Mouse (Mus musculus): ENCODE results near the gene 1500011B03Rik. TPM values are rescaled to one million over a fixed set of nuclear protein-coding genes. Genes with fewer than 3 reads are reported as not detected.

1500011B03Rik gene
- polyA plus RNA-seq, 1 experiment = 36.3 TPM

DNA sequence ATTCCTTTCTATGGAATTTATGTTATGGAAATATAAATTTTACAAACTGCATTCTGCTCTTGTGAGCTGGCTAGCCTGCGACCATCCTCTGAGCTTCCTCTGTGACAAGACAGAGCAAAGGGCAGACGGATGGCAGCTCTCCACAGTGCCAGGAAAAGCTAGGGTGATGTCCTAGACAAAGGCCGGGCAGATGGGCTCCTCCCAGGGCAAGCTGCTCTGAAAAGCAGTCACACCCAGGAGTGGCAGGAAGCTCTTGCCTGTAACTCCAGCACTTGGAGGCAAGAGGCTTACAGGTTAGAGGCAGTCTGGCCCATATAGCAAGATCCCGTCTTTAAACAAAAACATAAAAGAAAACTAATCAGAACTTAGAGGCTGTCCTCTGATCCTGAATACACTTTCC is 28.7 kb downstream of the 1500011B03Rik start:
- Histone ChIP-seq H3K9me3 (replicated peaks; ENCODE audit: control insufficient read depth, insufficient read depth, low read length, poor library complexity, severe bottlenecking) (no peaks in the 10 kb centered on the region), H3K27ac (ENCODE audit: insufficient read depth, low read length) (peak overlapping the region; percentile 64), H3K27me3 (ENCODE audit: control insufficient read depth, insufficient read depth, low read length, poor library complexity, severe bottlenecking) (no peaks in the 10 kb centered on the region), H3K9ac (ENCODE audit: low read depth, poor library complexity, severe bottlenecking) (no peak overlapping the region), H3K36me3 (ENCODE audit: control insufficient read depth, insufficient read depth, low read length, poor library complexity, severe bottlenecking) (peaks cover 3% of the 10 kb centered on the region), H3K4me3 (ENCODE audit: low read depth, low read length) (no peak overlapping the region), H3K4me1 (ENCODE audit: control insufficient read depth, insufficient read depth, low read length) (peaks cover 9% of the 10 kb centered on the region)
- no peak for TF ChIP-seq POLR2A (IDR thresholded peaks at IDR 0.05; ENCODE audit: insufficient read depth, low read length)
- peak; percentile 56; the same call in 1 of the 2 replicates for TF ChIP-seq EP300 (IDR thresholded peaks at IDR 0.05; ENCODE audit: insufficient read depth, low read depth, low read length)

DNA sequence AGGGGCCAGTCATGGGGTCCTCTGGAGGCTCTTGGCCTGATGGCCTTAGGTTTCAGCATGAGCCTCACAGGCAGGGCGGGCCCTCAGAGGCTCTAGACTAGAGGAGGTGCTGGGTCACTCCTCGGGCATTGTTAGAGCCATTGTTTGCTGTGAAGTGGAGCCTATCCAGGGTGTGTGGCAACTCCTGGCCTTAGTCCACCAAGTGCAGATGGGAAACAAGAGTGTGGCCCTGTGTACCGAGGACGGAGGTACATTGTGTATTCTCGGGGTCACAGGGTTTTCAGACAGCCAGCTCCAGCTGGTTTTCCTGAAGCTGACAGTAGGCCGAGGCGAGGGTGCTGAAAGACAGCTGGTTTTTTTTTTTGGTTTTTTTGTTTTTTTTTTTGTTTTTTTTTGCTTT is 30.0 kb downstream of the 1500011B03Rik start:
- peaks cover 9% of the 10 kb centered on the region for H3K4me1 ChIP-seq (ENCODE audit: control insufficient read depth, insufficient read depth, low read length)
- H3K9me3 ChIP-seq (replicated peaks; ENCODE audit: control insufficient read depth, insufficient read depth, low read length, poor library complexity, severe bottlenecking) = no peaks in the 10 kb centered on the region
- H3K36me3 ChIP-seq (ENCODE audit: control insufficient read depth, insufficient read depth, low read length, poor library complexity, severe bottlenecking) = peaks cover 3% of the 10 kb centered on the region
- H3K9ac ChIP-seq (ENCODE audit: low read depth, poor library complexity, severe bottlenecking) = no peak overlapping the region
- TF ChIP-seq POLR2A (IDR thresholded peaks at IDR 0.05; ENCODE audit: insufficient read depth, low read length) (no peak), EP300 (IDR thresholded peaks at IDR 0.05; ENCODE audit: insufficient read depth, low read depth, low read length) (peak; percentile 56; the same call in 1 of the 2 replicates)
- H3K4me3 ChIP-seq (ENCODE audit: low read depth, low read length) = no peak overlapping the region
- no peaks in the 10 kb centered on the region for H3K27me3 ChIP-seq (ENCODE audit: control insufficient read depth, insufficient read depth, low read length, poor library complexity, severe bottlenecking)
- H3K27ac ChIP-seq (ENCODE audit: insufficient read depth, low read length) = no peak overlapping the region

DNA sequence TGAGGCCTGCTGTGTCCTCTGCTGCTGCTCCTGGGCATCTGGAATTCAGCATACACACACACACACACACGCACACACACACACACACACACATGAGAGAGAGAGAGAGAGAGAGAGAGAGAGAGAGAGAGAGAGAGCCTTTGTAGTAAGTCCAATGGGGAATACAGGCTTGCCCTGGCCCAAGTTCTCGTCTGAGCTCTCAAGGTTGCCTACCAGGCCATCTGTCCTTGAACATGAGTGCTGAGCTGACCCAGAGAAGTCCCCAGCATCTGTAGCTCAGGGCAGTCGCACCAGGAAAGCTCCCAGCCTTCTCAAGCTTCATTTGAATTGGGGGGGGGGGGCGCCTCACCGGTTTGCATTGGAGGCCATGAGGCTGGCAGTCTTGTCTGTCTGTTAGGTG is 38.1 kb downstream of the 1500011B03Rik start:
- H3K27ac ChIP-seq (ENCODE audit: insufficient read depth, low read length) = no peak overlapping the region
- no peaks in the 10 kb centered on the region for H3K27me3 ChIP-seq (ENCODE audit: control insufficient read depth, insufficient read depth, low read length, poor library complexity, severe bottlenecking)
- TF ChIP-seq CTCF (IDR thresholded peaks at IDR 0.05; ENCODE audit: low read depth, low read length) (no peak), POLR2A (IDR thresholded peaks at IDR 0.05; ENCODE audit: insufficient read depth, low read length) (no peak), EP300 (IDR thresholded peaks at IDR 0.05; ENCODE audit: insufficient read depth, low read depth, low read length) (no peak)
- peaks cover 5% of the 10 kb centered on the region for H3K4me1 ChIP-seq (ENCODE audit: control insufficient read depth, insufficient read depth, low read length)
- H3K9ac ChIP-seq (ENCODE audit: low read depth, poor library complexity, severe bottlenecking) = no peak overlapping the region
- H3K9me3 ChIP-seq (replicated peaks; ENCODE audit: control insufficient read depth, insufficient read depth, low read length, poor library complexity, severe bottlenecking) = no peaks in the 10 kb centered on the region
- no peaks in the 10 kb centered on the region for H3K36me3 ChIP-seq (ENCODE audit: control insufficient read depth, insufficient read depth, low read length, poor library complexity, severe bottlenecking)
- H3K4me3 ChIP-seq (ENCODE audit: low read depth, low read length) = no peak overlapping the region

DNA sequence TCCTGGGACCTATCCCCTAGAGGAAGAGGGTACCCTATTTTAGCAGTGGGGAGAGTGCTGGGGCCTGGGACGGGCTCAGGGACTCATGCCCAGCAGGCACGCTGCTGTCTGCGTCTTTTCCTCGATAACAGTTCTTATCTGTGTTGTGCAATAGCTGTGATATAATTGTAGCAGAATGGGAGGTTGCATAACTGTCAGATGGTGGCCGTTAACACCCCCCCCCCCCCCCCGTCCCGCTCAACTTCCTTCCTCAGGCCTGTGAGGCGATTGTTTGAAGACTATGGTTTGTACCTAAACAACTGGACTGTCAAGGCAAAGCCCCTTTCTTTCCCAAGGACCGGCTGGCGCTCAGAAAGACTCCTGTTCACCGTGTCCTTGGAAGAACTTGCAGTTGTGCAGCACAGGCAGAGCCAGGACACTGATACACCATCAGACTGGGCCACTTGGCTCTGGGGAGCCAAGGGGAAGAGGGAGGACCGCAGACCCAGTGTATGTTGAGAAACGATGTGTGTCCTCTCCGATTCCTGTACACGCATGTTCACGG is 38.6 kb downstream of the 1500011B03Rik start:
- Histone ChIP-seq H3K27ac (ENCODE audit: insufficient read depth, low read length) (no peak overlapping the region), H3K27me3 (ENCODE audit: control insufficient read depth, insufficient read depth, low read length, poor library complexity, severe bottlenecking) (no peaks in the 10 kb centered on the region), H3K4me1 (ENCODE audit: control insufficient read depth, insufficient read depth, low read length) (peaks cover 5% of the 10 kb centered on the region), H3K9ac (ENCODE audit: low read depth, poor library complexity, severe bottlenecking) (no peak overlapping the region), H3K36me3 (ENCODE audit: control insufficient read depth, insufficient read depth, low read length, poor library complexity, severe bottlenecking) (no peaks in the 10 kb centered on the region), H3K9me3 (replicated peaks; ENCODE audit: control insufficient read depth, insufficient read depth, low read length, poor library complexity, severe bottlenecking) (no peaks in the 10 kb centered on the region), H3K4me3 (ENCODE audit: low read depth, low read length) (no peak overlapping the region)
- TF ChIP-seq POLR2A (IDR thresholded peaks at IDR 0.05; ENCODE audit: insufficient read depth, low read length) = no peak
- TF ChIP-seq CTCF (IDR thresholded peaks at IDR 0.05; ENCODE audit: low read depth, low read length) = no peak
- TF ChIP-seq EP300 (IDR thresholded peaks at IDR 0.05; ENCODE audit: insufficient read depth, low read depth, low read length) = no peak

DNA sequence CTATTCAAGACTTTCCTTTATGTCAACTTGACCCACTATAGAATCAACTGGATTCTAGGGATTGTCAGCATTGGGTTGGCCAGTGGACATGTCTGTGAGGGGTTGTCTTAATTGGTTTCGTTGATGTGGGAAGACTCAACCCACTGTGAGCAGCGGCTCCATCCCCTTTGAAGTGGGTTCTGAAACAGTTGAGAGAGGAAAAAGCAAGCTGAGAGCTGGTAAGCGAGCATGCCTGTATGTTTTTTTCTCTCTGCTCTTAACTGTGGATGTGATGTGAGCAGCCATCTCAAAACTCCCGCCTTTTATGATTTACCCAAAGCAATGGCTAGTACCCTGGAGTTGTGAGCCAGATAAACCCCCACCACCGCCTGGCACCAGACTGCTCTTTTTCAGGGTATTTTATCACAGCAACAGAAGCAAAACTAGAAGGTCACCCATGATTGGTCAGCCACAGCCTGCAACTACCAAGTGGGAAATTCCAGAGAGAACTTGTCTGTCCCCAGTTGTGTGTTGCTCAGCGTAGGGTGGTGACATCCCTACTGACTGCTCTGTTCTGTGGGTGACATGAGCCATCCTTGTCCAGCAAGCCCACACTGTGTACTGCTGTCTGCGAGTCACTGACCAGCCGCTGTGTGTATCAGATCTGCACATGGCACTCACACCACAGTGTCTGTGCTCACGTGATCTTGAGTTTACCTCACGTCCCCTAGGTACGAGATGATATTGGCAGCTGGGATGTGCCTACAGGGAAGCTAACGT is 39.7 kb downstream of the 1500011B03Rik start:
- TF ChIP-seq POLR2A (IDR thresholded peaks at IDR 0.05; ENCODE audit: insufficient read depth, low read length) (no peak), EP300 (IDR thresholded peaks at IDR 0.05; ENCODE audit: insufficient read depth, low read depth, low read length) (no peak), CTCF (IDR thresholded peaks at IDR 0.05; ENCODE audit: low read depth, low read length) (no peak)

DNA sequence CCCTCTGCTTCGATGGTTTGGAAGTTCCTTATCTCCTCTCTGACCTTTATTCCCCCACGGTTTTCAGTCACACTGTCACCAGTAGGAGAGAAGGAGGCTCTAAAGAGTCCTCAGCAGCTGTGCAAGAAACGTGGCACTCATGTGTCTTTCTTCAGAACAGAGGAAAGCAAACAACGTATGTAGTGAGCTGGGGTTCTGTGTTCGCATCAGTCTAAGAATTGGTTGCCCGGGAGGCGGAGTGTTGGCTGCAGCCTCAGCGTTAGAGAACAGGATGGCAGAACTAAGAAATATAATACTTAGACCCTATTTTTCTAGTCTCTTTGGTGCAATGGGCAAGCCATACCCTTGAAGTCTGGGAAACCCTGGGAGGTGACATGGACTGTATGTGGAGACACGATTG is 40.3 kb downstream of the 1500011B03Rik start:
- TF ChIP-seq CTCF (IDR thresholded peaks at IDR 0.05; ENCODE audit: low read depth, low read length) (no peak), POLR2A (IDR thresholded peaks at IDR 0.05; ENCODE audit: insufficient read depth, low read length) (no peak), EP300 (IDR thresholded peaks at IDR 0.05; ENCODE audit: insufficient read depth, low read depth, low read length) (no peak)
- no peak overlapping the region for H3K4me3 ChIP-seq (ENCODE audit: low read depth, low read length)
- H3K27ac ChIP-seq (ENCODE audit: insufficient read depth, low read length) = no peak overlapping the region
- H3K9me3 ChIP-seq (replicated peaks; ENCODE audit: control insufficient read depth, insufficient read depth, low read length, poor library complexity, severe bottlenecking) = no peaks in the 10 kb centered on the region
- no peaks in the 10 kb centered on the region for H3K36me3 ChIP-seq (ENCODE audit: control insufficient read depth, insufficient read depth, low read length, poor library complexity, severe bottlenecking)
- H3K9ac ChIP-seq (ENCODE audit: low read depth, poor library complexity, severe bottlenecking) = no peak overlapping the region
- H3K4me1 ChIP-seq (ENCODE audit: control insufficient read depth, insufficient read depth, low read length) = peaks cover 5% of the 10 kb centered on the region
- H3K27me3 ChIP-seq (ENCODE audit: control insufficient read depth, insufficient read depth, low read length, poor library complexity, severe bottlenecking) = no peaks in the 10 kb centered on the region

More for the DNA sequence above, 39.7 kb downstream of the 1500011B03Rik start:
- Histone ChIP-seq H3K4me1 (ENCODE audit: control insufficient read depth, insufficient read depth, low read length) (peaks cover 5% of the 10 kb centered on the region), H3K27ac (ENCODE audit: insufficient read depth, low read length) (no peak overlapping the region), H3K9me3 (replicated peaks; ENCODE audit: control insufficient read depth, insufficient read depth, low read length, poor library complexity, severe bottlenecking) (no peaks in the 10 kb centered on the region), H3K27me3 (ENCODE audit: control insufficient read depth, insufficient read depth, low read length, poor library complexity, severe bottlenecking) (no peaks in the 10 kb centered on the region), H3K4me3 (ENCODE audit: low read depth, low read length) (no peak overlapping the region), H3K9ac (ENCODE audit: low read depth, poor library complexity, severe bottlenecking) (no peak overlapping the region), H3K36me3 (ENCODE audit: control insufficient read depth, insufficient read depth, low read length, poor library complexity, severe bottlenecking) (no peaks in the 10 kb centered on the region)

Measured in ES-Bruce4 (cell line).